Mouse (Mus musculus): ENCODE measurements at regions not wholly inside any gene's neighbourhood (a gene's known extent, or its start where the extent isn't known, plus 50 kb on each side); places are given as distances from the start of the nearest gene placed in this dataset.

DNA sequence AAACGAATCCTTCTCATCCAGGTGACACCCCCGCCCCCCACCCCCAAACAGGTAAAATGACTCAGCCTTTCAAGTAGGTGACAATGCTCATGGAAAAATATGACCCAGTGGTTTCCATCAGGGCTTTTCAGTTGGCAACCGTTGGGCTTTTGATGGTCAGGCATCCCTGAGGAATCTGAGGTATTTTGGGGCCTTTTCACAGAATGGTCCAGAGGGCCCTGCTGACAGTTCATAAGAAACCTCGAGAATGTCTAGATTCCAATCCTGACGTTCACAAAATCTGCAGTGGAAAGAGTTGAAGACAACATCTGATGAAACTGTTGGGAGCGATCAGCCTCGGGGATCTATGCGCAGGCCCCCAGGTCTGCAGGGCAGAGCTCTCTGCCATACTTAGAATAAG, 209.4 kb upstream of the Habp2 start:
- no peak overlapping the region for H3K9ac ChIP-seq (replicated peaks; ENCODE audit: low read depth, low read length)
- H3K36me3 ChIP-seq (replicated peaks; ENCODE audit: control insufficient read depth, insufficient read depth, low read length) = no peaks in the 10 kb centered on the region
- no peaks in the 10 kb centered on the region for H3K4me1 ChIP-seq (ENCODE audit: control insufficient read depth, insufficient read depth)
- H3K27ac ChIP-seq (ENCODE audit: low read depth) = no peak overlapping the region
- H3K27me3 ChIP-seq (ENCODE audit: control insufficient read depth, insufficient read depth, low read length) = no peaks in the 10 kb centered on the region
- WGBS = 71% methylated on average over 8 of the region's 8 CpGs
- TF ChIP-seq EP300 (IDR thresholded peaks at IDR 0.05; ENCODE audit: low read depth) (no peak), CTCF (IDR thresholded peaks at IDR 0.05; ENCODE audit: low read depth) (no peak)
- no peak overlapping the region for H3K4me2 ChIP-seq (ENCODE audit: low read depth, low read length)
- DNase-seq (ENCODE audit: low spot score) (no peak), ATAC-seq (ENCODE audit: insufficient read depth, low read depth) (no peak)
- no peaks in the 10 kb centered on the region for H3K9me3 ChIP-seq (replicated peaks; ENCODE audit: control insufficient read depth, low read length)
- no peak overlapping the region for H3K4me3 ChIP-seq (ENCODE audit: low read depth, low read length)

- H3K4me2 ChIP-seq (ENCODE audit: low read depth, low read length) = no peak overlapping the region
- DNase-seq (ENCODE audit: low spot score) = no peak
- no peaks in the 10 kb centered on the region for H3K36me3 ChIP-seq (replicated peaks; ENCODE audit: control insufficient read depth, insufficient read depth, low read length)
- no peaks in the 10 kb centered on the region for H3K4me1 ChIP-seq (ENCODE audit: control insufficient read depth, insufficient read depth)
- no peaks in the 10 kb centered on the region for H3K27me3 ChIP-seq (ENCODE audit: control insufficient read depth, insufficient read depth, low read length)
- 87% methylated on average over 7 of the region's 7 CpGs for WGBS
- H3K4me3 ChIP-seq (ENCODE audit: low read depth, low read length) = no peak overlapping the region
- TF ChIP-seq CTCF (IDR thresholded peaks at IDR 0.05; ENCODE audit: low read depth) (no peak), EP300 (IDR thresholded peaks at IDR 0.05; ENCODE audit: low read depth) (no peak)
- H3K27ac ChIP-seq (ENCODE audit: low read depth) = no peak overlapping the region
- ATAC-seq (ENCODE audit: insufficient read depth, low read depth) = no peak
- no peak overlapping the region for H3K9ac ChIP-seq (replicated peaks; ENCODE audit: low read depth, low read length)
- peaks cover 15% of the 10 kb centered on the region; the same call in 1 of the 2 replicates for H3K9me3 ChIP-seq (replicated peaks; ENCODE audit: control insufficient read depth, low read length)
Observed at GRCm38 (mm10) chr19:56086413-56087083, 200.4 kb upstream of the Habp2 start.

GRCm38 (mm10) chr19:56087127-56087526, 199.8 kb upstream of the Habp2 start:
- no peak overlapping the region for H3K4me3 ChIP-seq (ENCODE audit: low read depth, low read length)
- TF ChIP-seq CTCF (IDR thresholded peaks at IDR 0.05; ENCODE audit: low read depth) (no peak), EP300 (IDR thresholded peaks at IDR 0.05; ENCODE audit: low read depth) (no peak)
- no peak overlapping the region for H3K9ac ChIP-seq (replicated peaks; ENCODE audit: low read depth, low read length)
- WGBS = 77% methylated on average over 6 of the region's 6 CpGs
- H3K4me1 ChIP-seq (ENCODE audit: control insufficient read depth, insufficient read depth) = no peaks in the 10 kb centered on the region
- peaks cover 15% of the 10 kb centered on the region; the same call in 1 of the 2 replicates for H3K9me3 ChIP-seq (replicated peaks; ENCODE audit: control insufficient read depth, low read length)
- H3K4me2 ChIP-seq (ENCODE audit: low read depth, low read length) = no peak overlapping the region
- H3K27ac ChIP-seq (ENCODE audit: low read depth) = no peak overlapping the region
- H3K36me3 ChIP-seq (replicated peaks; ENCODE audit: control insufficient read depth, insufficient read depth, low read length) = no peaks in the 10 kb centered on the region
- no peak for DNase-seq (ENCODE audit: low spot score)
- no peaks in the 10 kb centered on the region for H3K27me3 ChIP-seq (ENCODE audit: control insufficient read depth, insufficient read depth, low read length)
- ATAC-seq (ENCODE audit: insufficient read depth, low read depth) = no peak

GRCm38 (mm10) chr19:56089795-56090375, 197.1 kb upstream of the Habp2 start:
- DNase-seq (ENCODE audit: low spot score) = no peak
- H3K9ac ChIP-seq (replicated peaks; ENCODE audit: low read depth, low read length) = no peak overlapping the region
- TF ChIP-seq EP300 (IDR thresholded peaks at IDR 0.05; ENCODE audit: low read depth) (no peak), CTCF (IDR thresholded peaks at IDR 0.05; ENCODE audit: low read depth) (no peak)
- H3K27ac ChIP-seq (ENCODE audit: low read depth) = no peak overlapping the region
- no peaks in the 10 kb centered on the region for H3K9me3 ChIP-seq (replicated peaks; ENCODE audit: control insufficient read depth, low read length)
- H3K27me3 ChIP-seq (ENCODE audit: control insufficient read depth, insufficient read depth, low read length) = 0 out of 2 replicates have a peak, but pooled peaks cover 3% of the 10 kb centered on the region
- H3K4me1 ChIP-seq (ENCODE audit: control insufficient read depth, insufficient read depth) = no peaks in the 10 kb centered on the region
- no peak overlapping the region for H3K4me3 ChIP-seq (ENCODE audit: low read depth, low read length)
- 84% methylated on average over 17 of the region's 17 CpGs for WGBS
- ATAC-seq (ENCODE audit: insufficient read depth, low read depth) = no peak
- H3K4me2 ChIP-seq (ENCODE audit: low read depth, low read length) = no peak overlapping the region
- no peaks in the 10 kb centered on the region for H3K36me3 ChIP-seq (replicated peaks; ENCODE audit: control insufficient read depth, insufficient read depth, low read length)

DNA sequence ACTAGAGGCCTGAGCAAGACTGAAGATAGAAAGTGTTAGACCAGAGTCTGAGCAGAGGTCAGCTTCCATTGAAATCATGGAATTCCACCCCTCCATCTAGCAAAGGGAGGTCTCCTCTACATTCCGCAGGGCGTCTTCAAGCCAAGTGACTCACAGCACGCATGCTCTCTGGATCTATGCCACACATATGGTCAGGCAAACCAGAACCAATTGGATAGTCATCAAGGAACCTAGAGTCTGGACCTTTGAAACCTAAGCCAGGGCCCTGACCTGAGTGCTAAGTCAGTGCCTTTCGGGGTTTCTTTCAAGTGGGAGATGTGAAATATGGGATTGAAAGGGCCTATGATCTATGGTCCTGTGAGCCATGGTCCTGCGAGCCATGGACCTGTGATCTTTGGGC, 195.4 kb upstream of the Habp2 start:
- H3K4me1 ChIP-seq (ENCODE audit: control insufficient read depth, insufficient read depth) = no peaks in the 10 kb centered on the region
- no peaks in the 10 kb centered on the region for H3K9me3 ChIP-seq (replicated peaks; ENCODE audit: control insufficient read depth, low read length)
- TF ChIP-seq EP300 (IDR thresholded peaks at IDR 0.05; ENCODE audit: low read depth) (no peak), CTCF (IDR thresholded peaks at IDR 0.05; ENCODE audit: low read depth) (no peak)
- 0 out of 2 replicates have a peak, but pooled peaks cover 3% of the 10 kb centered on the region for H3K27me3 ChIP-seq (ENCODE audit: control insufficient read depth, insufficient read depth, low read length)
- WGBS = 83% methylated on average over 5 of the region's 5 CpGs
- H3K4me3 ChIP-seq (ENCODE audit: low read depth, low read length) = no peak overlapping the region
- H3K4me2 ChIP-seq (ENCODE audit: low read depth, low read length) = no peak overlapping the region
- DNase-seq (ENCODE audit: low spot score) = no peak
- H3K9ac ChIP-seq (replicated peaks; ENCODE audit: low read depth, low read length) = no peak overlapping the region
- no peak for ATAC-seq (ENCODE audit: insufficient read depth, low read depth)
- H3K27ac ChIP-seq (ENCODE audit: low read depth) = no peak overlapping the region
- no peaks in the 10 kb centered on the region for H3K36me3 ChIP-seq (replicated peaks; ENCODE audit: control insufficient read depth, insufficient read depth, low read length)

Data from heart, postnatal 0 days (tissue).